Mouse (Mus musculus): ENCODE data around the gene Srsf10.

Srsf10 gene

GRCm38 (mm10) chr4:135855536-135856222 is at the start of gene Srsf10:
Gene Srsf10 (plus strand): TSS chr4:135855747.
- peak; percentile 99 for DNase-seq

GRCm38 (mm10) chr4:135814896-135815295 is 40.7 kb upstream of the Srsf10 start:
- no peak for DNase-seq

GRCm38 (mm10) chr4:135816905-135817622 is 38.5 kb upstream of the Srsf10 start:
- DNase-seq: peak; percentile 74

- DNase-seq: no peak
These were observed 37.2 kb upstream of the Srsf10 start for GRCm38 (mm10) chr4:135818366-135818765.

GRCm38 (mm10) chr4:135819826-135820526 is 35.6 kb upstream of the Srsf10 start:
- no peak for DNase-seq

- DNase-seq: no peak
These were observed 33.8 kb upstream of the Srsf10 start for GRCm38 (mm10) chr4:135821772-135822171.

- DNase-seq: peak; percentile 52
These were observed 32.2 kb upstream of the Srsf10 start for GRCm38 (mm10) chr4:135823298-135823697.

GRCm38 (mm10) chr4:135824254-135824653 is 31.3 kb upstream of the Srsf10 start:
- DNase-seq: no peak

- DNase-seq: peak; percentile 33
These were observed 27.1 kb upstream of the Srsf10 start for GRCm38 (mm10) chr4:135828491-135828890.

- DNase-seq: no peak
These were observed 23.5 kb upstream of the Srsf10 start for GRCm38 (mm10) chr4:135832070-135832469.

GRCm38 (mm10) chr4:135833301-135834123 is 22.0 kb upstream of the Srsf10 start:
- peak; percentile 83 for DNase-seq

GRCm38 (mm10) chr4:135834124-135834717 is 21.3 kb upstream of the Srsf10 start:
- DNase-seq: peak; percentile 44

- no peak for DNase-seq
These were observed 16.6 kb upstream of the Srsf10 start for GRCm38 (mm10) chr4:135838925-135839292.

GRCm38 (mm10) chr4:135839293-135840011 is 16.1 kb upstream of the Srsf10 start:
- no peak for DNase-seq

- no peak for DNase-seq
These were observed 11.1 kb upstream of the Srsf10 start for GRCm38 (mm10) chr4:135844400-135844799.

- DNase-seq: no peak
These were observed 8.0 kb upstream of the Srsf10 start for GRCm38 (mm10) chr4:135847581-135847980.

GRCm38 (mm10) chr4:135850411-135851095 is 5.0 kb upstream of the Srsf10 start:
- DNase-seq: peak; percentile 67

- no peak for DNase-seq
These were observed 3.6 kb upstream of the Srsf10 start for GRCm38 (mm10) chr4:135851942-135852341.

- no peak for DNase-seq
These were observed 1.5 kb upstream of the Srsf10 start for GRCm38 (mm10) chr4:135853987-135854546.

GRCm38 (mm10) chr4:135854630-135855029 is 917 bp upstream of the Srsf10 start:
- DNase-seq: no peak

GRCm38 (mm10) chr4:135855080-135855479 is 467 bp upstream of the Srsf10 start:
- peak; percentile 72 for DNase-seq

Measured in retina, postnatal 1 day (tissue).